Mouse (Mus musculus) embryonic facial prominence, embryonic 12.5 days (tissue): ENCODE measurements around the gene Tigar. TPM values are rescaled to one million over a fixed set of nuclear protein-coding genes. Genes with fewer than 3 reads are reported as not detected.

Experiments
- ATAC-seq: fragments of 200-750 bp; cut with Nextera tagmentation; 2 replicates; pipeline ENCODE4 v1.8.0; 2017; ENCODE audit not compliant: insufficient number of reproducible peaks, insufficient read depth, low FRiP score, low TSS enrichment
- H3K27ac ChIP-seq: fragments of 300-500 bp; sonication (generic); 2 replicates; pipeline ENCODE4 v1.5.1; 2016; ENCODE audit warnings: mild to moderate bottlenecking
- H3K27me3 ChIP-seq: fragments of 300-500 bp; sonication (generic); 2 replicates; pipeline ENCODE4 v1.6.1; 2016; ENCODE audit warnings: mild to moderate bottlenecking, moderate library complexity
- H3K36me3 ChIP-seq: fragments of 300-500 bp; sonication (generic); 2 replicates; pipeline ENCODE4 v1.6.1; 2016; ENCODE audit warnings: mild to moderate bottlenecking
- H3K4me1 ChIP-seq: fragments of 300-500 bp; sonication (generic); 2 replicates; pipeline ENCODE4 v1.6.1; 2016
- H3K4me2 ChIP-seq: fragments of 300-500 bp; sonication (generic); replicated peaks from 2 replicates; pipeline ENCODE4 v1.6.1; 2016; ENCODE audit warnings: mild to moderate bottlenecking, moderate library complexity
- H3K4me3 ChIP-seq: fragments of 300-500 bp; sonication (generic); 2 replicates; pipeline ENCODE4 v1.5.1; 2016; ENCODE audit warnings: mild to moderate bottlenecking
- H3K9ac ChIP-seq: fragments of 300-500 bp; sonication (generic); 2 replicates; pipeline ENCODE4 v1.6.1; 2016; ENCODE audit warnings: mild to moderate bottlenecking, moderate library complexity
- H3K9me3 ChIP-seq: fragments of 300-500 bp; sonication (generic); 2 replicates; pipeline ENCODE4 v1.6.1; 2016; ENCODE audit warnings: mild to moderate bottlenecking, moderate library complexity
- WGBS: fragments of 180-500 bp; shearing (Covaris S2); methylation state at CpG from one replicate; pipeline ENCODE4 v1.1.7; 2016; 5-methylcytosine and 5-hydroxymethylcytosine counted together
- polyA plus RNA-seq: library from polyadenylated mRNA; unstranded; fragments of >200 nt; fragmentation: Nextera tagmentation; extraction: Ambion mirVana; gene quantifications from 2 replicates; pipeline ENCODE4 v1.2.1, GENCODE M21; 2016

The Tigar gene
- polyA plus RNA-seq, 1 experiment from 2014 or later, result 4.3 TPM

- H3K9me3 ChIP-seq, result no peaks in the 10 kb centered on the region
- ATAC-seq, result no peak
- under 1% methylated on average over 38 of the region's 38 CpGs for WGBS
- H3K4me3 ChIP-seq, result peak overlapping the region; percentile 85
- peak overlapping the region; percentile 93 for H3K9ac ChIP-seq
- peaks cover 45% of the 10 kb centered on the region for H3K4me1 ChIP-seq
- H3K27me3 ChIP-seq, result no peaks in the 10 kb centered on the region
- peak overlapping the region; percentile 95 for H3K27ac ChIP-seq
- peak overlapping the region; percentile 78 for H3K4me2 ChIP-seq
- H3K36me3 ChIP-seq, result peaks cover 18% of the 10 kb centered on the region
These were observed 40.7 kb upstream of the Tigar start for GRCm38 (mm10) chr6:127149944-127150662.

GRCm38 (mm10) chr6:127149303-127149943 lies 40.1 kb upstream of the Tigar start:
- H3K36me3 ChIP-seq, result peaks cover 24% of the 10 kb centered on the region
- no peaks in the 10 kb centered on the region for H3K9me3 ChIP-seq
- peak overlapping the region; percentile 93 for H3K9ac ChIP-seq
- H3K27ac ChIP-seq, result peak overlapping the region; percentile 95
- H3K4me3 ChIP-seq, result peak overlapping the region; percentile 85
- no peaks in the 10 kb centered on the region for H3K27me3 ChIP-seq
- no peak for ATAC-seq
- under 1% methylated on average over 30 of the region's 30 CpGs for WGBS
- peaks cover 45% of the 10 kb centered on the region for H3K4me1 ChIP-seq
- H3K4me2 ChIP-seq, result peak overlapping the region; percentile 78

- H3K4me3 ChIP-seq, result peak overlapping the region; percentile 85
- H3K4me1 ChIP-seq, result peaks cover 45% of the 10 kb centered on the region
- no peak for ATAC-seq
- no peaks in the 10 kb centered on the region for H3K9me3 ChIP-seq
- WGBS, result 3% methylated on average over 20 of the region's 20 CpGs
- peak overlapping the region; percentile 95 for H3K27ac ChIP-seq
- H3K9ac ChIP-seq, result peak overlapping the region; percentile 93
- H3K36me3 ChIP-seq, result peaks cover 28% of the 10 kb centered on the region
- H3K4me2 ChIP-seq, result peak overlapping the region; percentile 78
- H3K27me3 ChIP-seq, result no peaks in the 10 kb centered on the region
These were observed 39.4 kb upstream of the Tigar start for GRCm38 (mm10) chr6:127148526-127149302.

- Histone ChIP-seq H3K9me3 (no peaks in the 10 kb centered on the region), H3K36me3 (peaks cover 31% of the 10 kb centered on the region), H3K27me3 (no peaks in the 10 kb centered on the region), H3K4me1 (peaks cover 46% of the 10 kb centered on the region), H3K4me3 (peak overlapping the region; percentile 85; the same call in 1 of the 2 replicates), H3K27ac (0 out of 2 replicates have a peak overlapping the region, but pooled peaks have one; percentile 95), H3K4me2 (peak overlapping the region; percentile 78), H3K9ac (no peak overlapping the region)
- 0% methylated on average over 4 of the region's 4 CpGs for WGBS
- ATAC-seq, result no peak
These were observed 38.3 kb upstream of the Tigar start for GRCm38 (mm10) chr6:127147665-127148064.

- Histone ChIP-seq H3K27me3 (no peaks in the 10 kb centered on the region), H3K4me2 (no peak overlapping the region), H3K9ac (0 out of 2 replicates have a peak overlapping the region, but pooled peaks have one; percentile 7), H3K27ac (no peak overlapping the region), H3K4me1 (peaks cover 41% of the 10 kb centered on the region), H3K4me3 (no peak overlapping the region), H3K9me3 (no peaks in the 10 kb centered on the region), H3K36me3 (peaks cover 39% of the 10 kb centered on the region)
- 88% methylated on average over 3 of the region's 3 CpGs for WGBS
- no peak for ATAC-seq
These were observed 37.1 kb upstream of the Tigar start for GRCm38 (mm10) chr6:127146322-127146947.

- no peaks in the 10 kb centered on the region for H3K9me3 ChIP-seq
- peaks cover 47% of the 10 kb centered on the region for H3K36me3 ChIP-seq
- H3K27ac ChIP-seq, result no peak overlapping the region
- H3K27me3 ChIP-seq, result no peaks in the 10 kb centered on the region
- H3K9ac ChIP-seq, result no peak overlapping the region
- H3K4me2 ChIP-seq, result no peak overlapping the region
- H3K4me1 ChIP-seq, result peaks cover 41% of the 10 kb centered on the region
- no peak overlapping the region for H3K4me3 ChIP-seq
- ATAC-seq, result no peak
- 78% methylated on average over 20 of the region's 20 CpGs for WGBS
These were observed 36.3 kb upstream of the Tigar start for GRCm38 (mm10) chr6:127145464-127146190.

GRCm38 (mm10) chr6:127143576-127144288 lies 34.4 kb upstream of the Tigar start:
- no peak overlapping the region for H3K9ac ChIP-seq
- 83% methylated on average over 7 of the region's 7 CpGs for WGBS
- no peaks in the 10 kb centered on the region for H3K9me3 ChIP-seq
- no peak overlapping the region for H3K27ac ChIP-seq
- H3K4me1 ChIP-seq, result peaks cover 41% of the 10 kb centered on the region
- no peak for ATAC-seq
- H3K4me2 ChIP-seq, result no peak overlapping the region
- H3K4me3 ChIP-seq, result no peak overlapping the region
- H3K27me3 ChIP-seq, result no peaks in the 10 kb centered on the region
- H3K36me3 ChIP-seq, result peaks cover 66% of the 10 kb centered on the region

- Histone ChIP-seq H3K4me2 (no peak overlapping the region), H3K9ac (no peak overlapping the region), H3K4me3 (no peak overlapping the region), H3K27me3 (no peaks in the 10 kb centered on the region), H3K27ac (no peak overlapping the region), H3K9me3 (no peaks in the 10 kb centered on the region), H3K36me3 (peaks cover 72% of the 10 kb centered on the region), H3K4me1 (peaks cover 37% of the 10 kb centered on the region)
- 81% methylated on average over 10 of the region's 10 CpGs for WGBS
- no peak for ATAC-seq
These were observed 33.8 kb upstream of the Tigar start for GRCm38 (mm10) chr6:127143124-127143520.

GRCm38 (mm10) chr6:127142154-127143123 lies 33.1 kb upstream of the Tigar start:
- Histone ChIP-seq H3K4me2 (0 out of 2 replicates have a peak overlapping the region, but pooled peaks have one; percentile 5), H3K4me3 (no peak overlapping the region), H3K4me1 (peaks cover 32% of the 10 kb centered on the region; the same call in 1 of the 2 replicates), H3K27me3 (no peaks in the 10 kb centered on the region), H3K27ac (no peak overlapping the region), H3K9ac (no peak overlapping the region), H3K9me3 (no peaks in the 10 kb centered on the region), H3K36me3 (peaks cover 79% of the 10 kb centered on the region)
- 23% methylated on average over 10 of the region's 10 CpGs for WGBS
- no peak for ATAC-seq
